Mouse (Mus musculus): Measurements from ENCODE around the gene Olfr850.

Gene Olfr850

GRCm38 (mm10) chr9:19478148-19478547 lies at the start of gene Olfr850:
Gene Olfr850, minus strand, starts transcription at chr9:19478248.
- DNase-seq: no peak

GRCm38 (mm10) chr9:19492995-19493394 lies 14.9 kb upstream of the Olfr850 start, which contains the start of gene Olfr851:
Gene Olfr851, plus strand, starts transcription at chr9:19493295.
- DNase-seq: no peak

GRCm38 (mm10) chr9:19439966-19440365 lies 38.1 kb downstream of the Olfr850 start, which contains the start of gene Olfr849:
Gene Olfr849, plus strand, starts transcription at chr9:19440266.
- DNase-seq: no peak
